Mouse (Mus musculus): Measurements from ENCODE around the gene Spag9. TPM values are rescaled to one million over a fixed set of nuclear protein-coding genes. Genes with fewer than 3 reads are reported as not detected.
"Not testable (repeated sequence)": the region's sequence is repeated elsewhere in the genome, so short reads cannot be mapped to it uniquely, and the experiment has no call there.

The Spag9 gene
- polyA plus RNA-seq, 1 experiment from 2014 or later = 29.7 TPM

DNA sequence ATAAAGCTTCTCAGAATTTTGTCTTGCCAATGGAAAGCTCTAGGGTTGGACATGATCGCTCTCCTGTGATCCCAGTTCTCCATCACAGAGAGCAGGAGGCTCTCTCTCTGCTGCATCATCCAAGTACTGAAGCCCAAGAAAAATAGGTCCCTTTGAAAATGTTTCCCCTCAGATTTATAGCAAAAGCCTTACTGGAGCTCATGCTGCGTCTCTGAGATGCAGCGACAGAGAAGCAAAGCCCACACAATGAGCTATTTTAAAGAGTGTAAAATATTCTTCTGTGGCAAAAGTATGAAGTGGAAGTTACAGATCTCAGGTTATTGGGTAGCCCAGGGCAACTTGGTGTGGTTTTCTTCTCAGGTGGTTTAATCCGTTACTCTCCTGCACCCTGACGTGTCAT lies 68.0 kb downstream of the Spag9 start:
- Histone ChIP-seq H3K27ac (replicated peaks) (no peak overlapping the region), H3K4me2 (no peak overlapping the region), H3K36me3 (peaks cover 72% of the 10 kb centered on the region), H3K9me3 (no peaks in the 10 kb centered on the region), H3K9ac (no peak overlapping the region), H3K4me1 (no peaks in the 10 kb centered on the region), H3K4me3 (no peak overlapping the region), H3K27me3 (replicated peaks) (no peaks in the 10 kb centered on the region)
- WGBS = 92% methylated on average over 5 of the region's 5 CpGs
- no peak for ATAC-seq (ENCODE audit: extremely low read depth, insufficient number of reproducible peaks, low FRiP score, low TSS enrichment)

DNA sequence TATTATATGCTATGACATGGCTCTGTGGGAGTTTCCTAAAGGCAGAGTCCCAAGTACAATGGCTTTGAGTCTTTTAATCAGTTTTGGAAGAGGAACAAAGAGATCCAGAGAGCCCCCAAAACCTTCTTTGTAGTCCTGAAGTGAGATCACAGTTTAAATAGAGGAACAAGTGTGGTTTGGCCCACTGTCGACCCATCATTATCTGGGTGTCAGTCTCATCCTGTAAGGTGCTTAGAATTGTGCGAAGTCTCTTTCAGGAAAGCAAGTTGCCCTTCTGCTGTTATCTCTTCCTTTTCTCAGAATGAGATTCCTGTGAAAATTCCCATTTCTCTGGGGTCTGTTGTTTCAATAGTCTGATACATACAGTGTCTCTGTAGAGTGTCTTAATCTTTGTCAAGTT lies 74.6 kb downstream of the Spag9 start:
- H3K27me3 ChIP-seq (replicated peaks) = no peaks in the 10 kb centered on the region
- H3K27ac ChIP-seq (replicated peaks) = no peak overlapping the region
- no peaks in the 10 kb centered on the region for H3K9me3 ChIP-seq
- no peak overlapping the region for H3K9ac ChIP-seq
- H3K4me3 ChIP-seq = no peak overlapping the region
- whole genome bisulfite sequencing = 52% methylated on average over 2 of the region's 2 CpGs
- H3K36me3 ChIP-seq = peaks cover 67% of the 10 kb centered on the region
- no peak for ATAC-seq (ENCODE audit: extremely low read depth, insufficient number of reproducible peaks, low FRiP score, low TSS enrichment)
- no peak overlapping the region for H3K4me2 ChIP-seq
- H3K4me1 ChIP-seq = no peaks in the 10 kb centered on the region; the same call in 1 of the 2 replicates

DNA sequence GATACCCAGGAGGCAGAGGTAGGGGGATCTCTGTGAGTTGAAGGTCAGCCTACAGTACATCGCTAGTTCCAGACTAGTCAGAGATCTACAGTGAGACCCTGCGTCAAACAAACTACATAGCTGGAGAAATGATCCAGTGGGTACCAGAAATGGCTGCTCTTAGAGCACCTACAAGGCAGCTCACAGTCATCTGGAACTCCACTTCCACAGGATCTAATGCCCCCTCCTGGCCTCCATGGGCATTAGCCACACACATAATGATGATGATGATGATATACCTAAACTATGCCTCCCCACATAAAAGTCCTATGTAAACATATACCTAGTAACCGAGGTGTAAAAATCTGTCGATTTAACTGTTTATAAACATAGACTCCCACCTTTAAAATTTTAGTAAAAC lies 77.4 kb downstream of the Spag9 start:
- no peak overlapping the region for H3K4me3 ChIP-seq
- 85% methylated on average over 4 of the region's 4 CpGs for WGBS
- no peak overlapping the region for H3K9ac ChIP-seq
- no peaks in the 10 kb centered on the region for H3K27me3 ChIP-seq (replicated peaks)
- H3K27ac ChIP-seq (replicated peaks) = no peak overlapping the region
- H3K4me2 ChIP-seq = no peak overlapping the region
- H3K4me1 ChIP-seq = no peaks in the 10 kb centered on the region; the same call in 1 of the 2 replicates
- no peak for ATAC-seq (ENCODE audit: extremely low read depth, insufficient number of reproducible peaks, low FRiP score, low TSS enrichment)
- H3K36me3 ChIP-seq = peaks cover 50% of the 10 kb centered on the region
- no peaks in the 10 kb centered on the region for H3K9me3 ChIP-seq

- H3K4me2 ChIP-seq; H3K27ac ChIP-seq (replicated peaks); ATAC-seq (ENCODE audit: extremely low read depth, insufficient number of reproducible peaks, low FRiP score, low TSS enrichment); H3K9ac ChIP-seq; H3K4me1 ChIP-seq; H3K4me3 ChIP-seq; H3K27me3 ChIP-seq (replicated peaks); H3K9me3 ChIP-seq: not testable (repeated sequence)
- WGBS = 70% methylated on average over 2 of the region's 2 CpGs
- peaks cover 84% of the 10 kb centered on the region for H3K36me3 ChIP-seq
Observed at GRCm38 (mm10) chr11:94086966-94087365, 91.1 kb downstream of the Spag9 start.

GRCm38 (mm10) chr11:94090496-94090895 lies 94.6 kb downstream of the Spag9 start:
- H3K4me1 ChIP-seq = no peaks in the 10 kb centered on the region
- H3K36me3 ChIP-seq = peaks cover 83% of the 10 kb centered on the region
- no peak overlapping the region for H3K4me2 ChIP-seq
- H3K4me3 ChIP-seq = no peak overlapping the region
- no peak overlapping the region for H3K27ac ChIP-seq (replicated peaks)
- H3K9ac ChIP-seq = no peak overlapping the region
- 70% methylated on average over 4 of the region's 4 CpGs for WGBS
- H3K9me3 ChIP-seq = no peaks in the 10 kb centered on the region
- H3K27me3 ChIP-seq (replicated peaks) = no peaks in the 10 kb centered on the region
- ATAC-seq (ENCODE audit: extremely low read depth, insufficient number of reproducible peaks, low FRiP score, low TSS enrichment) = no peak

GRCm38 (mm10) chr11:94097489-94097888 lies 101.6 kb downstream of the Spag9 start:
- Histone ChIP-seq H3K27me3 (replicated peaks) (no peaks in the 10 kb centered on the region), H3K4me1 (no peaks in the 10 kb centered on the region), H3K4me3 (no peak overlapping the region), H3K9me3 (no peaks in the 10 kb centered on the region), H3K36me3 (peaks cover 87% of the 10 kb centered on the region), H3K27ac (replicated peaks) (no peak overlapping the region), H3K4me2 (no peak overlapping the region), H3K9ac (no peak overlapping the region)
- WGBS = 86% methylated on average over 3 of the region's 3 CpGs
- ATAC-seq (ENCODE audit: extremely low read depth, insufficient number of reproducible peaks, low FRiP score, low TSS enrichment) = no peak

GRCm38 (mm10) chr11:94098840-94099239 lies 102.9 kb downstream of the Spag9 start:
- Histone ChIP-seq H3K4me2 (no peak overlapping the region), H3K9ac (no peak overlapping the region), H3K36me3 (peaks cover 81% of the 10 kb centered on the region), H3K9me3 (no peaks in the 10 kb centered on the region), H3K4me1 (no peaks in the 10 kb centered on the region), H3K27me3 (replicated peaks) (no peaks in the 10 kb centered on the region), H3K4me3 (no peak overlapping the region), H3K27ac (replicated peaks) (no peak overlapping the region)
- WGBS = 94% methylated on average over 5 of the region's 5 CpGs
- ATAC-seq (ENCODE audit: extremely low read depth, insufficient number of reproducible peaks, low FRiP score, low TSS enrichment) = no peak

GRCm38 (mm10) chr11:94113795-94114194 lies 117.9 kb downstream of the Spag9 start:
- H3K4me3 ChIP-seq = no peak overlapping the region
- no peak for ATAC-seq (ENCODE audit: extremely low read depth, insufficient number of reproducible peaks, low FRiP score, low TSS enrichment)
- H3K4me2 ChIP-seq = no peak overlapping the region
- H3K27me3 ChIP-seq (replicated peaks) = no peaks in the 10 kb centered on the region
- WGBS = 34% methylated on average over 2 of the region's 2 CpGs
- no peak overlapping the region for H3K9ac ChIP-seq
- H3K36me3 ChIP-seq = peaks cover 68% of the 10 kb centered on the region
- peaks cover 12% of the 10 kb centered on the region for H3K4me1 ChIP-seq
- H3K27ac ChIP-seq (replicated peaks) = no peak overlapping the region
- no peaks in the 10 kb centered on the region for H3K9me3 ChIP-seq

DNA sequence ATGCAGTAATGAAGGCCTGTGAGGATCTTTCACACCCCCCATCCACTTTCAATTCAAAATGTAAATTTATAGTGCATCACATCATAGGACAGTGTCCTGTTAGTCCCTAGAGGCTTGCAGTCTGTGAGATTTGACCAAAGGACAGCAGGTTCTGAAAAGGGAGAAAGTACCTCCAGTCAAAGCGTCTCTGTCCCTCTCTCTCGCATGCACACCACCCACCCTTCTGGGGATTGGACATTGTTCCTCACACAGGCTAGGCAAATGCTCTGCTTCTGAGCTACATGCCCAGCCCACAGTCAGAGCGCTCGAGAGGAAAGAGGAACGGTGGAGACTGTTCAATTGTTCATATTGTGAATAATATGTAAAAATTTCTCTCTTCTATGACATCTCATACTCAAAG lies 119.5 kb downstream of the Spag9 start:
- H3K4me3 ChIP-seq = no peak overlapping the region

DNA sequence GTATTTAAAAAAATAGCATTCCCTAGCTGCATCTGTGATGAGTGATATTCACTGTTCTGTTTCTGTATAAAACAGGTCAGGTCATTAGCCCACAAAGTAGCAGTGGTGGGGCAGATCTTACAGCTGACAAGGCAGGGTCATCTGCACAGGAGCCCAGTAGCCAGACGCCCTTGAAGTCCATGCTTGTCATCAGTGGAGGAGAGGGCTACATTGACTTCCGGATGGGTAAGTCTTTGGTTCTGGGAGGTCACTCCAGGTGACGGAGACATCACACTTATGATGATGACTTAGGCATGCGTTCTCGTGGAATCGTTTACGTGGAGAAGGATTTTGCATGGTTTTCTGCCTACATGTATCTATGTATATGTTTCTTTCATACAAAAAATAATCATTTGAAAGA lies 120.8 kb downstream of the Spag9 start:
- Histone ChIP-seq H3K4me3 (no peak overlapping the region), H3K36me3 (peaks cover 69% of the 10 kb centered on the region), H3K4me2 (no peak overlapping the region), H3K4me1 (peaks cover 12% of the 10 kb centered on the region), H3K27ac (replicated peaks) (no peak overlapping the region), H3K27me3 (replicated peaks) (no peaks in the 10 kb centered on the region), H3K9ac (no peak overlapping the region), H3K9me3 (no peaks in the 10 kb centered on the region)
- 93% methylated on average over 7 of the region's 7 CpGs for WGBS
- no peak for ATAC-seq (ENCODE audit: extremely low read depth, insufficient number of reproducible peaks, low FRiP score, low TSS enrichment)

More for the DNA sequence above, 119.5 kb downstream of the Spag9 start:
- Histone ChIP-seq H3K27me3 (replicated peaks) (no peaks in the 10 kb centered on the region), H3K4me2 (no peak overlapping the region), H3K9ac (no peak overlapping the region), H3K4me1 (peaks cover 12% of the 10 kb centered on the region), H3K9me3 (no peaks in the 10 kb centered on the region), H3K36me3 (peaks cover 65% of the 10 kb centered on the region), H3K27ac (replicated peaks) (no peak overlapping the region)
- WGBS = 91% methylated on average over 5 of the region's 5 CpGs
- ATAC-seq (ENCODE audit: extremely low read depth, insufficient number of reproducible peaks, low FRiP score, low TSS enrichment) = no peak

- Histone ChIP-seq H3K9me3 (no peaks in the 10 kb centered on the region), H3K27ac (replicated peaks) (no peak overlapping the region), H3K9ac (no peak overlapping the region), H3K4me3 (no peak overlapping the region), H3K4me2 (no peak overlapping the region), H3K36me3 (peaks cover 69% of the 10 kb centered on the region), H3K27me3 (replicated peaks) (no peaks in the 10 kb centered on the region), H3K4me1 (peaks cover 12% of the 10 kb centered on the region)
- 83% methylated on average over 6 of the region's 6 CpGs for WGBS
- no peak for ATAC-seq (ENCODE audit: extremely low read depth, insufficient number of reproducible peaks, low FRiP score, low TSS enrichment)
Observed at GRCm38 (mm10) chr11:94117836-94118235, 121.9 kb downstream of the Spag9 start.

DNA sequence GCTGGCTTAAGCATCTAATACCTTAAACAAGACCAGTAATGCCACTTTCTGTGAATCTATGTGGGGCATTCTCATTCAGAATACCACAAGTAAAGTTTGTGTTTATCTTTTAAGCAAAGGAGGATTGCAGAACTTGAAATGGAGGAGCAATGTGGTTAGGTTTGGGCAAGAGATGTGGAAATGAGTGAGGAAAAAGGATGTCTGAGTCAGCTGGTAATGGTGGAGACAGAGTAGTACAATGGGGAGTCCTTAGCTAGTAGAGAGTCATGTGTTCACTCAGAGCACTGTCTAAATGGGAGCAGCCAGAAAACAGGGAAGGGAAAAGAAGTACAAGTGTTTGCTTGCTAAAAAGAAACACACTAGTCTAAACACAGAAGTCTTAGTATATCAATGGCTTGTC lies 122.7 kb downstream of the Spag9 start:
- H3K36me3 ChIP-seq = peaks cover 70% of the 10 kb centered on the region
- no peak overlapping the region for H3K4me3 ChIP-seq
- no peak overlapping the region for H3K4me2 ChIP-seq
- no peaks in the 10 kb centered on the region for H3K9me3 ChIP-seq
- no peak overlapping the region for H3K9ac ChIP-seq
- H3K27me3 ChIP-seq (replicated peaks) = no peaks in the 10 kb centered on the region
- no peak for ATAC-seq (ENCODE audit: extremely low read depth, insufficient number of reproducible peaks, low FRiP score, low TSS enrichment)
- peaks cover 5% of the 10 kb centered on the region for H3K4me1 ChIP-seq
- H3K27ac ChIP-seq (replicated peaks) = no peak overlapping the region

All from heart, embryonic 13.5 days (tissue).